18 mouse cellular contexts compared by ENCODE assay signal in genomic region chr4:114339793-114340192, GRCm38 (mm10).
DNase-seq lines count a peak whose midpoint lies in the region; ATAC-seq and TF ChIP-seq lines count a peak whose summit lies in the region.
"Had no signal": no experiment of that assay in that cellular context is flagged by ENCODE, and none has a peak within 500 bp of the region (broad histone marks: within the 10 kb centered on the region; RNA-seq: fewer than 3 reads in every experiment).

No protein-coding gene starts in this region.

- peak; percentile 83 for ATAC-seq in kidney, embryonic 16.5 days (ENCODE audit: low FRiP score, low TSS enrichment)
- no peak for ATAC-seq in midbrain, embryonic 16.5 days
- ATAC-seq: CD4-positive, CD25-positive, alpha-beta regulatory T cell, adult 4 months; forebrain, embryonic 16.5 days; hindbrain, postnatal 0 days had no signal

- H3K4me2 ChIP-seq in kidney, embryonic 16.5 days (replicated peaks; ENCODE audit: low read depth, low read length) = no peak overlapping the region
- H3K4me2 ChIP-seq in midbrain, embryonic 16.5 days (ENCODE audit: low read length) = no peak overlapping the region
- H3K4me2 ChIP-seq: limb, embryonic 12.5 days; liver, embryonic 15.5 days had no signal

- no peaks in the 10 kb centered on the region for H3K79me3 ChIP-seq in C2C12 (ENCODE audit: low read depth)

- H3K79me2 ChIP-seq in C2C12 (ENCODE audit: control insufficient read depth, insufficient read depth) = no peaks in the 10 kb centered on the region

- H3K27me3 ChIP-seq in C2C12 (ENCODE audit: control insufficient read depth, insufficient read depth, insufficient read length) = no peaks in the 10 kb centered on the region
- H3K27me3 ChIP-seq in kidney, embryonic 16.5 days (ENCODE audit: insufficient read depth, low read length) = no peaks in the 10 kb centered on the region
- H3K27me3 ChIP-seq in midbrain, embryonic 16.5 days (ENCODE audit: control insufficient read depth, insufficient read depth, low read depth, low read length) = no peaks in the 10 kb centered on the region
- H3K27me3 ChIP-seq: liver, embryonic 15.5 days had no signal

- TF ChIP-seq CTCF in C2C12 (IDR thresholded peaks at IDR 0.05; ENCODE audit: control insufficient read depth, insufficient read depth, insufficient read length) = no peak

- no peak overlapping the region for H3K27ac ChIP-seq in kidney, embryonic 16.5 days (ENCODE audit: low read length)
- no peak overlapping the region for H3K27ac ChIP-seq in midbrain, embryonic 16.5 days (ENCODE audit: low read length)
- H3K27ac ChIP-seq: hindbrain, postnatal 0 days; left cerebral cortex, adult 2 months; limb, embryonic 12.5 days; liver, embryonic 15.5 days; stomach, postnatal 0 days had no signal

- no peaks in the 10 kb centered on the region for H3K36me3 ChIP-seq in C2C12 (ENCODE audit: control insufficient read depth, insufficient read depth)
- H3K36me3 ChIP-seq in kidney, embryonic 16.5 days (ENCODE audit: insufficient read depth, low read length) = no peaks in the 10 kb centered on the region
- H3K36me3 ChIP-seq in midbrain, embryonic 16.5 days (ENCODE audit: control insufficient read depth, insufficient read depth, low read length) = no peaks in the 10 kb centered on the region
- H3K36me3 ChIP-seq: limb, embryonic 12.5 days; liver, embryonic 15.5 days had no signal

- peak; percentile 22 for DNase-seq in ZHBTc4 (ENCODE audit: low read depth, low spot score)
- DNase-seq in lung, postnatal 14 days = peak; percentile 22
- no peak for DNase-seq in thymus, postnatal 25 days
- no peak for DNase-seq in gastrocnemius, postnatal 25 days
- DNase-seq: adrenal gland, postnatal 25 days; cerebellum, postnatal 10 days; heart, postnatal 36 days; thymus, postnatal 4 days had no signal

- 0 out of 2 replicates have a peak, but pooled peaks cover 7% of the 10 kb centered on the region for H3K4me1 ChIP-seq in kidney, embryonic 16.5 days (ENCODE audit: insufficient read depth, low read length)
- no peaks in the 10 kb centered on the region for H3K4me1 ChIP-seq in midbrain, embryonic 16.5 days (ENCODE audit: control insufficient read depth, insufficient read depth, low read length)
- H3K4me1 ChIP-seq: limb, embryonic 12.5 days; liver, embryonic 15.5 days had no signal

- H3ac ChIP-seq in C2C12 (ENCODE audit: control insufficient read depth, insufficient read length, low read depth) = no peak overlapping the region

- H3K4me3 ChIP-seq in C2C12 (ENCODE audit: insufficient read depth, poor library complexity, severe bottlenecking) = no peak overlapping the region
- H3K4me3 ChIP-seq in kidney, embryonic 16.5 days (ENCODE audit: low read length) = no peak overlapping the region
- no peak overlapping the region for H3K4me3 ChIP-seq in midbrain, embryonic 16.5 days (ENCODE audit: low read depth, low read length)
- H3K4me3 ChIP-seq: left cerebral cortex, adult 2 months; limb, embryonic 12.5 days; liver, embryonic 15.5 days had no signal

- WGBS in kidney, embryonic 16.5 days = 13% methylated on average over 5 of the region's 5 CpGs
- WGBS in midbrain, embryonic 16.5 days = 75% methylated on average over 5 of the region's 5 CpGs

- H3K9ac ChIP-seq in kidney, embryonic 16.5 days (replicated peaks; ENCODE audit: low read length) = no peak overlapping the region
- H3K9ac ChIP-seq in midbrain, embryonic 16.5 days (ENCODE audit: low read depth, low read length) = no peak overlapping the region
- H3K9ac ChIP-seq: limb, embryonic 12.5 days; liver, embryonic 15.5 days had no signal

- H3K9me3 ChIP-seq in kidney, embryonic 16.5 days (ENCODE audit: low read length) = no peaks in the 10 kb centered on the region
- no peaks in the 10 kb centered on the region for H3K9me3 ChIP-seq in midbrain, embryonic 16.5 days (replicated peaks; ENCODE audit: control insufficient read depth, low read length, poor library complexity, severe bottlenecking)
- H3K9me3 ChIP-seq: limb, embryonic 12.5 days; liver, embryonic 15.5 days had no signal

TF ChIP-seq in C2C12, 6 proteins besides CTCF, POLR2A, EP300 and RAD21:
- TF ChIP-seq MYOD1 (IDR thresholded peaks at IDR 0.05; ENCODE audit: control insufficient read depth, insufficient read length, low read depth) (peak; percentile 55), MAX (IDR thresholded peaks at IDR 0.05) (no peak)

Comparison
In these comparisons a context has a peak if more than half of its experiments do, and no peak if none do; other contexts are left out.
1. DNase-seq: peak in ZHBTc4 (single experiment) and lung, postnatal 14 days (single experiment); none in thymus, postnatal 25 days (single experiment) and gastrocnemius, postnatal 25 days (single experiment).